Mouse (Mus musculus): Measurements from ENCODE around the gene Med27. TPM values are rescaled to one million over a fixed set of nuclear protein-coding genes. Genes with fewer than 3 reads are reported as not detected.

Gene Med27
- polyA plus RNA-seq, 1 experiment from 2014 or later: 53.7 TPM

DNA sequence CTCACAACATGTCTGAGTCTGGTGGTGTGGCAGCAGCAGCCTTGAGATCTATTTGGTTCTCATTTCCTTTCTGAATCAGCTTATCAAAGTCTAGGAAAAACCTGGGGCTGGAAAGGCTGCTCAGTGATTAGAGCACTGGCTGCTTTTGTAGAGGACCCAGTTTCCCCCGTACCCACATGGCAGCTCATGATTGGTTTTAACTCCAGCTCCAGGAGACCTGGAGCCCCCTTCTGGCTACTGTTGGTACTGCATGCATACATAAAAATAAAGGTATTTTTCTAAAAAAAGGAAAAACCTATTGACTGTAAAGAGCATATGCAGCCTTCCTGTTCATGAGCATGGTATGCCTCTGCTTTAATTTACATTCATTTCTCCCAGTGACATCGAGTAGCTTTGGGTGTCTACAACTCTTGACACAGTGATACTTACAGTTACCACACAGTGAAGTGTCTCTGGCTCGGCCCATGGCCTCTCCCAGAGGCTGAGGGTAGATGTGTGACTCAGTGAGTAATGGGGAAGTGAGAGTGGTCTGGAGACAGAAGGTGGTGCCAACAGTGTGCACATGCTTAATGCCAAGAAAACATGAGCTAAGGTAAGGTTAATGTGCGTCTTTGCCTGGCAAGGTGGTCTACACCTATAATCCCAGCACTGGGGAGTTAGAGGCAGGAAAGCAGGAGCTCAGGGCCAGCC is 207.5 kb downstream of the Med27 start:
- Histone ChIP-seq H3K4me1 (no peaks in the 10 kb centered on the region), H3K9me3 (no peaks in the 10 kb centered on the region), H3K9ac (no peak overlapping the region), H3K4me2 (replicated peaks) (no peak overlapping the region), H3K4me3 (no peak overlapping the region), H3K36me3 (no peaks in the 10 kb centered on the region), H3K27ac (no peak overlapping the region), H3K27me3 (no peaks in the 10 kb centered on the region)
- WGBS: 69% methylated on average over 4 of the region's 4 CpGs
- ATAC-seq (ENCODE audit: insufficient number of reproducible peaks, insufficient read depth, low FRiP score, low TSS enrichment): no peak

DNA sequence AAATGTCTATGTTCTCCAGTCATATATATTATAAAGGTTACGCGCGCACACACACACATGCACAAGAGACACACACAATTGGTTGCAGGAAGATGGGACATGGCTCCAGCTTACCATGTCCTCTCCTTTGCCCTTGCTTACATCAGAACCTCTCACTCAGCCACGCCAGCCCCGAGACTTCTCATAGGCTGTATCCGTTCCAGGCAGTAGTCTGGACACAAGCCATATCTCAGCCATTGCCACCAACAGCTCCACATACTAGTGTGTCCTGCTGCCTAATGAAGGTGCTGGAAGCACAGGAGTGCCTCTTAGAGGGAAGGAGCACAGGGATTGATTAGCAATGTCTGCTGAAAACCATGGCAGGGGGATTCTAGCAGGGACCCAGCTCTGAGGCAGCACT is 211.9 kb downstream of the Med27 start:
- no peak overlapping the region for H3K9ac ChIP-seq
- no peak for ATAC-seq (ENCODE audit: insufficient number of reproducible peaks, insufficient read depth, low FRiP score, low TSS enrichment)
- no peaks in the 10 kb centered on the region for H3K9me3 ChIP-seq
- no peak overlapping the region for H3K4me2 ChIP-seq (replicated peaks)
- no peaks in the 10 kb centered on the region for H3K27me3 ChIP-seq
- 88% methylated on average over 6 of the region's 6 CpGs for WGBS
- H3K36me3 ChIP-seq: no peaks in the 10 kb centered on the region
- H3K27ac ChIP-seq: no peak overlapping the region
- no peak overlapping the region for H3K4me3 ChIP-seq
- H3K4me1 ChIP-seq: no peaks in the 10 kb centered on the region

DNA sequence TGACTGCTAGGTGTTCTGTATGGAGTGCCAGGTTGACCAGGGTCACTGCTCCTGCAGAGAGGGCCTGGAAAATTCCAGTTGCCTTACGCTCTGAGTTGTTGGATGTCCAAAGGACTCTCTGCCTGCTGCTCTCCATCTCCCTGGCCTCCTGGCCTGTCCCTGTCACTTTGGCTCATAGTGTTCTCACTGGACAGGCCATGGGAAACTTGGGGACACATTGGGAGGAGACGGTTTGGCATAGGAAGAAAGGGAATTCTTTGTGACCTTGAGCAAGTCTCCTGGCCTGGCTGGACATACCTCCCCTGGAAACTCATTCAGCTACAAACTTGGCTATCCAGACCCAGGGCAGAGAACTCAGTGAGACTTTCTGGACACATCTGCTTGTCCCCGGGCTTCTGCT is 213.3 kb downstream of the Med27 start:
- WGBS: 84% methylated on average over 3 of the region's 3 CpGs
- no peak overlapping the region for H3K4me3 ChIP-seq
- no peaks in the 10 kb centered on the region for H3K36me3 ChIP-seq
- no peak overlapping the region for H3K4me2 ChIP-seq (replicated peaks)
- no peak for ATAC-seq (ENCODE audit: insufficient number of reproducible peaks, insufficient read depth, low FRiP score, low TSS enrichment)
- H3K27ac ChIP-seq: no peak overlapping the region
- H3K27me3 ChIP-seq: no peaks in the 10 kb centered on the region
- no peaks in the 10 kb centered on the region for H3K4me1 ChIP-seq
- no peaks in the 10 kb centered on the region for H3K9me3 ChIP-seq
- no peak overlapping the region for H3K9ac ChIP-seq

DNA sequence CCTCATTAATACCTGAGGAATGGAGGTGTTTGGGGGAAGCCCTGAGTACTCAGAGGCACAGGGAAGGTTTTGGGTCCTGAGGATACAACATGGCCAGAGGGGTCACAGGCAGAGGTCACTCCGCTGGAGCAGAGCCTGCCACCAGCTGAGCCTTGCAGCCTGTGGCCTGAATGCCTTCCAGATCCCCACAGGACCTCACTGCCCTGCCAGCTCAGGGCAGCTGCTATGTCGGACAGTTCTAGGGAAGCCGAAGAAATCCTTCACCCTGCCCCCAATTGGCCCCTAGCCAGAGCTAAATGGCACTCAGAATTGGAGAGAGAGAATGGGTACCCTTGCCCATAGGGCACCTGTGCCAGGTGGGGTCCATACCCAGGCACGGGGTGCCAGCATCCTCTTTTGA is 214.8 kb downstream of the Med27 start:
- Histone ChIP-seq H3K4me2 (replicated peaks) (no peak overlapping the region), H3K27me3 (no peaks in the 10 kb centered on the region), H3K9ac (no peak overlapping the region), H3K4me1 (peaks cover 11% of the 10 kb centered on the region), H3K36me3 (no peaks in the 10 kb centered on the region), H3K4me3 (no peak overlapping the region), H3K9me3 (no peaks in the 10 kb centered on the region), H3K27ac (no peak overlapping the region)
- ATAC-seq (ENCODE audit: insufficient number of reproducible peaks, insufficient read depth, low FRiP score, low TSS enrichment): no peak
- 58% methylated on average over 4 of the region's 4 CpGs for WGBS

DNA sequence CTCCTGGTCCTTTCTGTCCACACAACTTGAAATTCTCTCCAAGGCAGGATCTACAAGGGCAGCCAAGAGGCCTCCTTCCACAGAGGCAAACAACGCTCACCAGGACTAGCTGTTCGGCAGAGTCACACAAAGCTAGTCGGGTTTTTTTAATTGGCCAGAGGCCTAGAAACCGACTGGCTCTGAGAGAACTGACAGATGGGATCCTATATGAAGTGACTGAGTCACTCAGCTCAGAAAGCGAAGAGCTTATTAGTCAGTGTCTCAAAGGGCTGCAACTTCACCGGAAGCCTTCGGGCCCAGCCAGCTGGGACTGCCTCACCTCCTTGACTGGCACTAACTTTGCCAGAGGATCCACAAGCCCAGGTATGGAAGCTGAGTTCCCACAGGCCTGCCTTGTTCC is 217.4 kb downstream of the Med27 start:
- Histone ChIP-seq H3K27me3 (no peaks in the 10 kb centered on the region), H3K4me3 (no peak overlapping the region), H3K9me3 (no peaks in the 10 kb centered on the region), H3K4me2 (replicated peaks) (no peak overlapping the region), H3K36me3 (no peaks in the 10 kb centered on the region), H3K4me1 (peaks cover 11% of the 10 kb centered on the region), H3K27ac (no peak overlapping the region), H3K9ac (no peak overlapping the region)
- ATAC-seq (ENCODE audit: insufficient number of reproducible peaks, insufficient read depth, low FRiP score, low TSS enrichment): no peak
- 61% methylated on average over 7 of the region's 7 CpGs for WGBS

DNA sequence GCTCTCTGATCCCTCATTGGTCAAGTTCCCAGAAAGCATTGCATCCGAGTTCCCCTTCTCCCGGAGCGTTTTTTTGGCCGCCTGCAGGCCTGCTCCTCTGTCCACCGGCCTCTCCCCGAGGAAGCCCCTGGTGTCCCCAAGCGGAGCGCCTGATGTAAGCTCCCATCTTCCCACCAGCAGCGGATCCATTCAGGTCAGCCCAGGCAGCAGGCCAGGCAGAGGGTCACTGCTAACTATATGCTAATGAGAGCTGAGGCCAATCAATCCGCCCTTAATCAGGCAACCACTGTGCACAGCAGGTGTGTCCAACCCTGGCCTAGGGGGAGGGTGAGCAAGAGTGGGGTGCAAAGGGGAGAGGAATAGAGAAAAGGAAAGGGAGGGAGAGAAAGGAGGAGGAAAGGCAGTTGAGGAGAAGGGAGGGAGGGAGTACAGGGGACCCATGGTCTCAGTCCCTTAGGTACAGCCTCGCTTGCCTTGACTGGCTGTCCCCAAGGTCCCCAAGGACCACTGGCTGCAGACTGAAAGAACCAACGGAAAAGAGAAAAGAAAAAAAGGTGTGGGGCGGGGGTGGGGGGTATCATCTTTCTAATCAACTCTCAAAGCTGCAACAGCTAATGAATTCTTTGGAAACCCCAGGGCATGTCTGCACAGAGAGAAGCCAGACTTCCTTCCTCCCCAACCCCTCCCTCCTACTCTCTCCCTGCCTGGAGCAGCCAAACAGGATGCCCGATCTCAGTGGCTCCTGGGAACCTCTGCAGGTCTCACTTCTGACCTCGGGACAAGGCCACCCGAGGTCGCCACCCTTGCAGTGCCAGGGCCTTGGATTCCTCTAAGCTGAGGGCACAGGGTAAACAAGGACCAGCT is 219.2 kb downstream of the Med27 start:
- 4% methylated on average over 17 of the region's 17 CpGs for WGBS
- Histone ChIP-seq H3K4me2 (replicated peaks) (no peak overlapping the region), H3K9ac (no peak overlapping the region), H3K4me1 (peaks cover 11% of the 10 kb centered on the region), H3K4me3 (no peak overlapping the region), H3K27me3 (no peaks in the 10 kb centered on the region), H3K36me3 (no peaks in the 10 kb centered on the region), H3K27ac (no peak overlapping the region), H3K9me3 (no peaks in the 10 kb centered on the region)
- no peak for ATAC-seq (ENCODE audit: insufficient number of reproducible peaks, insufficient read depth, low FRiP score, low TSS enrichment)

DNA sequence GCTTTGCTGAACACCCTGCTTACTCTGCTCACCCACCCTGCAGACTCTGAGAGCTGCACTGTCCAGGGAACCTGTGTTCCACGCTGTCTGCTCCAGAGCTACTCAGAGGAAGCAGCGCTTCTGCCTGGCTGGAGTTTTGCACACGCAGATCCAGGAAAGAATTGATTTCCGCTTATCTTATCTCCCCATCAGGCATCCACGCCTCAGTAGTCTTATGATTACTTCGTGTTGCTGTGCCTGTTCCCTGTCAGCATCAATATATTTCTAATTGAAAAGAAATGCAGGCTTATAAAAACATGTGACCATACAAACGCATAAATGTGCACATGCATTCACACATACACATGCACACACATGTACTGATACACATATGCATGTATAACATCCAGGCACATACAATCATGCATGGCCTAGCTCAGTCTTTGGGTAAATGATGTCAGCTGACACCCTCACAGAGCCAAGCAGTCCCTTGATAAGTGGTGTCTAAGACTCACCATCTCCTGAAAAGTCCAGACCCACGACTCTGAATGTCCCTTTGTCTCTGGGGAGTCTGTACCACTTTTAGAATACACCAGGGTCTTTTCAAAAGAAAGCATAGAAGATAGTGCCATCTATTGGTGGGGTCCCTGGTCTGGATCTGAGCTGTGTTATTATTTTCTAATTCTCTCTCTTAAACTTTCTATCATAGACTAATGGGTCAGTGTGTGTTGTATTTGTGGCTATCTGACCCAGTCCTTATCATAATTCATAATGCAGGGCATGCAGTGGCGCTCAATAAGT is 225.5 kb downstream of the Med27 start:
- H3K4me1 ChIP-seq: no peaks in the 10 kb centered on the region
- no peak overlapping the region for H3K4me2 ChIP-seq (replicated peaks)
- H3K4me3 ChIP-seq: no peak overlapping the region
- 60% methylated on average over 9 of the region's 9 CpGs for WGBS
- H3K27ac ChIP-seq: no peak overlapping the region
- H3K9ac ChIP-seq: no peak overlapping the region
- no peak for ATAC-seq (ENCODE audit: insufficient number of reproducible peaks, insufficient read depth, low FRiP score, low TSS enrichment)
- no peaks in the 10 kb centered on the region for H3K27me3 ChIP-seq
- no peaks in the 10 kb centered on the region for H3K36me3 ChIP-seq
- H3K9me3 ChIP-seq: no peaks in the 10 kb centered on the region

DNA sequence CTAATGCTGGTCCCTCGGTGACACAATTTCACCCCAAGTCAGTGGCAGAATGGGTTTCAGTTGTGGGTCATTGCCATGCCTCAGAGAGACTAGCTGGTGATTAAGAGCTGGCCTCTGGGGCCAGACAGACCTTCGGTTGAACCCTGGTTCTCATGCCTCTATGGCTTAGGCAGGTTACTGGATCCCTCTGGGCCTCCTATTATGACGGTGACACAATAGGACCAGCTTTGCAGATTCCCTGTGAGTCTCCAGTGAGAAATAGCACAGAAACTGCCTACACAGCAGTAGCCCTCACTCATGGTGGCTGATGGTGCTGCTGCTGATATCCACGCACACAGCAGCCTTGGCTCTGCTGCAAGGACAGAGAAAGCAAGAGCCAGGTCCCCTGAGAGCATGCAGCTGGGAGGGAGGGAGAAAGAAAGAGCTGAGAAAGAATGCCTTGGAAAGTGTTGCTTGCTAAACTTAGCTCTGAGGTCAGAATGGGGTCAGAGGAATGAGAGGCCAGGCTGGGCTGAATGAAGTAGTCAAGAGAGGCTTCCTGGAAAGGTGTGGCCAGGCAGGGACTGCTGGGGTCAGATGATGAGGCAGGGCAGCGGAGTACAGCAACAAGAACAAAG is 226.3 kb downstream of the Med27 start:
- Histone ChIP-seq H3K4me2 (replicated peaks) (no peak overlapping the region), H3K27me3 (no peaks in the 10 kb centered on the region), H3K9ac (no peak overlapping the region), H3K27ac (no peak overlapping the region), H3K4me1 (no peaks in the 10 kb centered on the region), H3K9me3 (no peaks in the 10 kb centered on the region), H3K36me3 (no peaks in the 10 kb centered on the region), H3K4me3 (no peak overlapping the region)
- WGBS: 39% methylated on average over 5 of the region's 5 CpGs
- no peak for ATAC-seq (ENCODE audit: insufficient number of reproducible peaks, insufficient read depth, low FRiP score, low TSS enrichment)

DNA sequence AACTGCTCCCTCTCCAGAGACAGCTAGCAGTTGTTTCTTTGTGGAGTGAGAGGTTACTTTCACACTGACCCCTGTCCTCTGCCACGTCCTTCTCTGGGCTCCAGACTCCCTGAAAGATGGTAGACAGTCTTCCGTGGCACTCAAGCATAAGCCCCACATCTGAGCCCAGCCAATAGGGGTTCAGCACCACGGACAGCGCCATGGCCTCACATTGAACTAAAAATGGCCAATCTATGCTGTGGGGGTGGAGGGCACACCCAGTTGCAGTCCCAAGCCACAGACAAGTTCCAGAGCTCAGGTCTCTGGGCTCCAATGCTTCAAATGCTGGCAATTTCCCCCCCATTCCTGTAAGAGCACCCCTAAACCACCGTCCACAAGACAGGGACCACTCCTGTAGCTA is 227.0 kb downstream of the Med27 start:
- H3K9ac ChIP-seq: no peak overlapping the region
- ATAC-seq (ENCODE audit: insufficient number of reproducible peaks, insufficient read depth, low FRiP score, low TSS enrichment): no peak
- WGBS: 5% methylated on average over 5 of the region's 5 CpGs
- H3K9me3 ChIP-seq: no peaks in the 10 kb centered on the region
- H3K36me3 ChIP-seq: no peaks in the 10 kb centered on the region
- no peak overlapping the region for H3K4me3 ChIP-seq
- H3K27ac ChIP-seq: no peak overlapping the region
- no peak overlapping the region for H3K4me2 ChIP-seq (replicated peaks)
- H3K27me3 ChIP-seq: no peaks in the 10 kb centered on the region
- no peaks in the 10 kb centered on the region for H3K4me1 ChIP-seq

DNA sequence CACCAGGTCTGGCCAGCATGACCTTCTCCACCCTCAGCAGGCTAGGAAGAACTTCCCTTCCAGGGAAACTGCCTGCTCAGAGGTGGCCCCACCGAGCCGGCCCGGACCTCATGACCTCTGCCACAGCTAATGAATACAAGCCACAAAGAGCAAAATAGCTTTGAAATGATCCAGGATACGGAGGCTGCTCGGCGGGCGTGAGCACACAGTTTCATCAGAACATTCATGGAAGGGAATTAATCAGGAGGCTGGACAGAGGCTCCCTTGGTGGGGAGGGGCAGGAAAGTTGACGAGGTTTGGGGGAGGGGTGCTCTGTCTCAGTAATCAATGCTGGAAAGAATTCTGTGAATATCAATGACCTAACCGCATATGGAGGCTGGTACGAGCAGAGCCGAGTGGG is 227.6 kb downstream of the Med27 start:
- no peaks in the 10 kb centered on the region for H3K36me3 ChIP-seq
- no peak overlapping the region for H3K4me3 ChIP-seq
- no peak overlapping the region for H3K9ac ChIP-seq
- H3K27me3 ChIP-seq: no peaks in the 10 kb centered on the region
- no peaks in the 10 kb centered on the region for H3K4me1 ChIP-seq
- no peak overlapping the region for H3K27ac ChIP-seq
- no peak for ATAC-seq (ENCODE audit: insufficient number of reproducible peaks, insufficient read depth, low FRiP score, low TSS enrichment)
- 9% methylated on average over 11 of the region's 11 CpGs for WGBS
- no peak overlapping the region for H3K4me2 ChIP-seq (replicated peaks)
- no peaks in the 10 kb centered on the region for H3K9me3 ChIP-seq
